Mouse (Mus musculus) intestine, postnatal 0 days (tissue): ENCODE results near the gene Slc6a17. TPM values are rescaled to one million over a fixed set of nuclear protein-coding genes. Genes with fewer than 3 reads are reported as not detected.

Source experiments
- ATAC-seq: fragments of 200-750 bp; cut with Nextera tagmentation; 2 replicates; pipeline ENCODE4 v1.8.0; 2017; ENCODE audit warnings: mild to moderate bottlenecking, moderate TSS enrichment, moderate library complexity
- H3K27ac ChIP-seq: fragments of 300-500 bp; sonication (generic); 2 replicates; pipeline ENCODE4 v1.5.1; 2014; ENCODE audit warnings: mild to moderate bottlenecking, low read depth, low read length, moderate library complexity
- H3K27me3 ChIP-seq: fragments of 300-500 bp; sonication (generic); replicated peaks from 2 replicates; pipeline ENCODE4 v1.6.1; 2014; ENCODE audit warnings: low read length, mixed read lengths; ENCODE audit not compliant: control insufficient read depth, insufficient read depth
- H3K36me3 ChIP-seq: fragments of 300-500 bp; sonication (generic); 2 replicates; pipeline ENCODE4 v1.6.1; 2014; ENCODE audit warnings: mild to moderate bottlenecking, moderate library complexity; ENCODE audit not compliant: control insufficient read depth, insufficient read depth
- H3K4me1 ChIP-seq: fragments of 300-500 bp; sonication (generic); replicated peaks from 2 replicates; pipeline ENCODE4 v1.6.1; 2014; ENCODE audit warnings: antibody characterized with exemption, low read length, mixed read lengths; ENCODE audit not compliant: control insufficient read depth, insufficient read depth
- H3K4me2 ChIP-seq: fragments of 300-500 bp; sonication (generic); replicated peaks from 2 replicates; pipeline ENCODE4 v1.6.1; 2014; ENCODE audit warnings: low read depth, mild to moderate bottlenecking, moderate library complexity
- H3K4me3 ChIP-seq: fragments of 300-500 bp; sonication (generic); 2 replicates; pipeline ENCODE4 v1.5.1; 2014; ENCODE audit warnings: low read depth, low read length
- H3K9ac ChIP-seq: fragments of 300-500 bp; sonication (generic); 2 replicates; pipeline ENCODE4 v1.6.1; 2014; ENCODE audit warnings: mild to moderate bottlenecking, low read depth, low read length
- H3K9me3 ChIP-seq: fragments of 300-500 bp; sonication (generic); 2 replicates; pipeline ENCODE4 v1.6.1; 2016; ENCODE audit warnings: mixed run types; ENCODE audit not compliant: control insufficient read depth
- CTCF ChIP-seq: sonication (generic); IDR thresholded peaks from 2 replicates; pipeline ENCODE4 v1.5.1; 2016; ENCODE audit warnings: low read depth, mild to moderate bottlenecking, control low read depth, antibody characterized with exemption, moderate library complexity
- WGBS: fragments of 180-500 bp; shearing (Covaris S2); extraction: QIAGEN DNeasy Blood & Tissue Kit; methylation state at CpG from one replicate; pipeline ENCODE4 v1.1.7; 2014; 5-methylcytosine and 5-hydroxymethylcytosine counted together
- polyA plus RNA-seq: library from polyadenylated mRNA; unstranded; fragments of >200 nt; fragmentation: Nextera tagmentation; extraction: Ambion mirVana; gene quantifications from 2 replicates; pipeline ENCODE4 v1.2.1, GENCODE M21; 2015

Slc6a17 gene
- polyA plus RNA-seq, 1 experiment from 2014 or later = 1.7 TPM

GRCm38 (mm10) chr3:107508696-107509095 lies 9.1 kb downstream of the Slc6a17 start:
- no peaks in the 10 kb centered on the region for H3K36me3 ChIP-seq
- no peaks in the 10 kb centered on the region for H3K27me3 ChIP-seq
- no peaks in the 10 kb centered on the region for H3K4me1 ChIP-seq
- WGBS = 59% methylated on average over 8 of the region's 8 CpGs
- no peak overlapping the region for H3K9ac ChIP-seq
- H3K9me3 ChIP-seq = no peaks in the 10 kb centered on the region
- no peak overlapping the region for H3K4me3 ChIP-seq
- H3K27ac ChIP-seq = no peak overlapping the region
- ATAC-seq = no peak
- no peak overlapping the region for H3K4me2 ChIP-seq
- no peak for TF ChIP-seq CTCF

- H3K27me3 ChIP-seq = no peaks in the 10 kb centered on the region
- H3K4me1 ChIP-seq = no peaks in the 10 kb centered on the region
- no peak overlapping the region for H3K4me2 ChIP-seq
- no peaks in the 10 kb centered on the region for H3K9me3 ChIP-seq
- no peak for ATAC-seq
- H3K4me3 ChIP-seq = no peak overlapping the region
- H3K36me3 ChIP-seq = no peaks in the 10 kb centered on the region
- WGBS = 80% methylated on average over 9 of the region's 9 CpGs
- no peak overlapping the region for H3K27ac ChIP-seq
- TF ChIP-seq CTCF = no peak
- H3K9ac ChIP-seq = no peak overlapping the region
These were observed 9.9 kb downstream of the Slc6a17 start for GRCm38 (mm10) chr3:107507966-107508365.

GRCm38 (mm10) chr3:107506531-107506930 lies 11.3 kb downstream of the Slc6a17 start:
- H3K4me2 ChIP-seq = no peak overlapping the region
- no peak for TF ChIP-seq CTCF
- no peak for ATAC-seq

GRCm38 (mm10) chr3:107505464-107506367 lies 12.1 kb downstream of the Slc6a17 start:
- no peak overlapping the region for H3K4me2 ChIP-seq

More at GRCm38 (mm10) chr3:107506531-107506930, 11.3 kb downstream of the Slc6a17 start:
- Histone ChIP-seq H3K9ac (no peak overlapping the region), H3K4me1 (no peaks in the 10 kb centered on the region), H3K9me3 (no peaks in the 10 kb centered on the region), H3K36me3 (no peaks in the 10 kb centered on the region), H3K27ac (no peak overlapping the region), H3K4me3 (no peak overlapping the region), H3K27me3 (no peaks in the 10 kb centered on the region)
- 38% methylated on average over 4 of the region's 4 CpGs for WGBS

GRCm38 (mm10) chr3:107504542-107504941 lies 13.3 kb downstream of the Slc6a17 start:
- H3K9ac ChIP-seq = no peak overlapping the region
- WGBS = 50% methylated on average over 1 of the region's 1 CpGs
- H3K9me3 ChIP-seq = no peaks in the 10 kb centered on the region
- TF ChIP-seq CTCF = no peak
- no peaks in the 10 kb centered on the region for H3K27me3 ChIP-seq
- ATAC-seq = no peak
- no peak overlapping the region for H3K4me2 ChIP-seq
- H3K4me1 ChIP-seq = no peaks in the 10 kb centered on the region
- H3K27ac ChIP-seq = no peak overlapping the region
- H3K36me3 ChIP-seq = no peaks in the 10 kb centered on the region
- H3K4me3 ChIP-seq = no peak overlapping the region

More at GRCm38 (mm10) chr3:107505464-107506367, 12.1 kb downstream of the Slc6a17 start:
- no peaks in the 10 kb centered on the region for H3K36me3 ChIP-seq
- no peak for TF ChIP-seq CTCF
- H3K4me3 ChIP-seq = no peak overlapping the region
- H3K9ac ChIP-seq = no peak overlapping the region
- no peak for ATAC-seq
- H3K27me3 ChIP-seq = no peaks in the 10 kb centered on the region
- H3K27ac ChIP-seq = no peak overlapping the region
- H3K9me3 ChIP-seq = no peaks in the 10 kb centered on the region
- 63% methylated on average over 4 of the region's 4 CpGs for WGBS
- no peaks in the 10 kb centered on the region for H3K4me1 ChIP-seq

GRCm38 (mm10) chr3:107503716-107504115 lies 14.1 kb downstream of the Slc6a17 start:
- 85% methylated on average over 2 of the region's 2 CpGs for WGBS
- Histone ChIP-seq H3K27me3 (no peaks in the 10 kb centered on the region), H3K36me3 (no peaks in the 10 kb centered on the region), H3K4me2 (no peak overlapping the region), H3K9ac (no peak overlapping the region), H3K4me3 (no peak overlapping the region), H3K4me1 (no peaks in the 10 kb centered on the region), H3K27ac (no peak overlapping the region), H3K9me3 (no peaks in the 10 kb centered on the region)
- ATAC-seq = no peak
- no peak for TF ChIP-seq CTCF
